Mouse (Mus musculus) forebrain, postnatal 0 days (tissue): Measurements from ENCODE around the gene Clstn2. TPM values are rescaled to one million over a fixed set of nuclear protein-coding genes. Genes with fewer than 3 reads are reported as not detected.
A peak's percentile ranks its signal among the peaks of the same experiment; 100 is the strongest.

Experiments used
- ATAC-seq: fragments of 200-750 bp; cut with Nextera tagmentation; 2 replicates; pipeline ENCODE4 v1.8.0; 2017; ENCODE audit warnings: mild to moderate bottlenecking, moderate library complexity
- DNase-seq: peaks from one replicate; pipeline ENCODE4 v3.0.0-alpha.2; 2015
- H3K27ac ChIP-seq: fragments of 300-500 bp; sonication (generic); 2 replicates; pipeline ENCODE4 v1.5.1; 2014; ENCODE audit warnings: low read depth, mild to moderate bottlenecking, antibody characterized with exemption, low read length, moderate library complexity, mixed read lengths
- H3K27me3 ChIP-seq: fragments of 300-500 bp; sonication (generic); 2 replicates; pipeline ENCODE4 v1.6.1; 2014; ENCODE audit warnings: mild to moderate bottlenecking, low read length, mixed read lengths; ENCODE audit not compliant: insufficient read depth
- H3K36me3 ChIP-seq: fragments of 300-500 bp; sonication (generic); 2 replicates; pipeline ENCODE4 v1.6.1; 2014; ENCODE audit warnings: mild to moderate bottlenecking, moderate library complexity; ENCODE audit not compliant: insufficient read depth
- H3K4me1 ChIP-seq: fragments of 300-500 bp; sonication (generic); 2 replicates; pipeline ENCODE4 v1.6.1; 2014; ENCODE audit warnings: antibody characterized with exemption; ENCODE audit not compliant: insufficient read depth
- H3K4me2 ChIP-seq: fragments of 300-500 bp; sonication (generic); 2 replicates; pipeline ENCODE4 v1.6.1; 2014; ENCODE audit warnings: low read depth, mild to moderate bottlenecking, moderate library complexity
- H3K4me3 ChIP-seq: fragments of 300-500 bp; sonication (generic); 2 replicates; pipeline ENCODE4 v1.5.1; 2014; ENCODE audit warnings: low read depth, low read length, mixed read lengths
- H3K9ac ChIP-seq: fragments of 300-500 bp; sonication (generic); 2 replicates; pipeline ENCODE4 v1.6.1; 2014; ENCODE audit warnings: mild to moderate bottlenecking
- H3K9me3 ChIP-seq: fragments of 300-500 bp; sonication (generic); 2 replicates; pipeline ENCODE4 v1.6.1; 2016; ENCODE audit warnings: low read length
- CTCF ChIP-seq: sonication (generic); IDR thresholded peaks from 2 replicates; pipeline ENCODE4 v1.5.1; 2016; ENCODE audit warnings: antibody characterized with exemption, control low read depth, low read depth
- WGBS: fragments of 180-500 bp; shearing (Covaris S2); extraction: QIAGEN DNeasy Blood & Tissue Kit; methylation state at CpG from one replicate; pipeline ENCODE4 v1.1.7; 2014; 5-methylcytosine and 5-hydroxymethylcytosine counted together
- polyA plus RNA-seq: library from polyadenylated mRNA; unstranded; fragments of >200 nt; fragmentation: Nextera tagmentation; extraction: Ambion mirVana; gene quantifications from 2 replicates; pipeline ENCODE4 v1.2.1, GENCODE M21; 2015
- total RNA-seq: library from RNA; depleted of rRNA; stranded (reverse); fragments of >200 nt; gene quantifications from 2 replicates; pipeline ENCODE4 v1.2.3, GENCODE M21; 2014

Clstn2 gene
- total and polyA plus RNA-seq, 2 experiments from 2014 or later: 13.0 to 58.7 TPM

- no peaks in the 10 kb centered on the region for H3K27me3 ChIP-seq
- no peak overlapping the region for H3K4me2 ChIP-seq
- DNase-seq (no peak), ATAC-seq (no peak)
- no peak overlapping the region for H3K27ac ChIP-seq
- no peak for TF ChIP-seq CTCF
- no peaks in the 10 kb centered on the region for H3K36me3 ChIP-seq
- no peak overlapping the region for H3K4me3 ChIP-seq
- 30% methylated on average over 6 of the region's 6 CpGs for WGBS
- no peak overlapping the region for H3K9ac ChIP-seq
- 0 out of 2 replicates have a peak, but pooled peaks cover 4% of the 10 kb centered on the region for H3K4me1 ChIP-seq
- H3K9me3 ChIP-seq: no peaks in the 10 kb centered on the region
Measured at GRCm38 (mm10) chr9:97541419-97541818, 491.6 kb downstream of the Clstn2 start.

GRCm38 (mm10) chr9:97538075-97538779, 494.8 kb downstream of the Clstn2 start:
- H3K9ac ChIP-seq: no peak overlapping the region
- WGBS: 53% methylated on average over 8 of the region's 8 CpGs

GRCm38 (mm10) chr9:97534196-97534595, 498.8 kb downstream of the Clstn2 start:
- WGBS: 61% methylated on average over 2 of the region's 2 CpGs
- Histone ChIP-seq H3K4me2 (no peak overlapping the region), H3K27ac (no peak overlapping the region), H3K4me1 (no peaks in the 10 kb centered on the region), H3K36me3 (no peaks in the 10 kb centered on the region), H3K27me3 (no peaks in the 10 kb centered on the region), H3K9me3 (no peaks in the 10 kb centered on the region), H3K4me3 (no peak overlapping the region), H3K9ac (no peak overlapping the region)
- no peak for TF ChIP-seq CTCF
- ATAC-seq: peak; percentile 90
- DNase-seq: peak; percentile 75

More at GRCm38 (mm10) chr9:97538075-97538779, 494.8 kb downstream of the Clstn2 start:
- no peaks in the 10 kb centered on the region for H3K9me3 ChIP-seq
- TF ChIP-seq CTCF: no peak
- H3K27ac ChIP-seq: no peak overlapping the region
- H3K4me3 ChIP-seq: no peak overlapping the region
- H3K27me3 ChIP-seq: no peaks in the 10 kb centered on the region
- H3K36me3 ChIP-seq: no peaks in the 10 kb centered on the region
- 0 out of 2 replicates have a peak, but pooled peaks cover 4% of the 10 kb centered on the region for H3K4me1 ChIP-seq
- DNase-seq (no peak), ATAC-seq (no peak)
- H3K4me2 ChIP-seq: no peak overlapping the region

- 77% methylated on average over 3 of the region's 3 CpGs for WGBS
- Histone ChIP-seq H3K4me2 (no peak overlapping the region), H3K27ac (no peak overlapping the region), H3K4me1 (no peaks in the 10 kb centered on the region), H3K36me3 (no peaks in the 10 kb centered on the region), H3K4me3 (no peak overlapping the region), H3K27me3 (no peaks in the 10 kb centered on the region), H3K9ac (no peak overlapping the region), H3K9me3 (no peaks in the 10 kb centered on the region)
- no peak for TF ChIP-seq CTCF
- ATAC-seq (peak; percentile 37; the same call in 1 of the 2 replicates), DNase-seq (peak; percentile 36)
Measured at GRCm38 (mm10) chr9:97533306-97533705, 499.7 kb downstream of the Clstn2 start.

- Histone ChIP-seq H3K4me2 (no peak overlapping the region), H3K4me1 (no peaks in the 10 kb centered on the region), H3K9me3 (no peaks in the 10 kb centered on the region), H3K36me3 (no peaks in the 10 kb centered on the region), H3K4me3 (no peak overlapping the region), H3K27me3 (no peaks in the 10 kb centered on the region), H3K27ac (no peak overlapping the region), H3K9ac (no peak overlapping the region)
- no peak for TF ChIP-seq CTCF
- DNase-seq (no peak), ATAC-seq (no peak)
- 89% methylated on average over 13 of the region's 13 CpGs for whole genome bisulfite sequencing
Measured at GRCm38 (mm10) chr9:97532536-97532935, 500.4 kb downstream of the Clstn2 start.

- TF ChIP-seq CTCF: no peak
- Histone ChIP-seq H3K4me2 (no peak overlapping the region), H3K9me3 (no peaks in the 10 kb centered on the region), H3K4me1 (peaks cover 2% of the 10 kb centered on the region; the same call in 1 of the 2 replicates), H3K9ac (no peak overlapping the region), H3K27me3 (no peaks in the 10 kb centered on the region), H3K4me3 (no peak overlapping the region), H3K27ac (no peak overlapping the region), H3K36me3 (no peaks in the 10 kb centered on the region)
- DNase-seq: no peak
- no peak for ATAC-seq
- WGBS: 86% methylated on average over 1 of the region's 1 CpGs
Measured at GRCm38 (mm10) chr9:97527926-97528325, 505.1 kb downstream of the Clstn2 start.

- Histone ChIP-seq H3K4me2 (no peak overlapping the region), H3K4me1 (peaks cover 2% of the 10 kb centered on the region; the same call in 1 of the 2 replicates), H3K9me3 (no peaks in the 10 kb centered on the region), H3K9ac (no peak overlapping the region), H3K36me3 (no peaks in the 10 kb centered on the region), H3K27ac (no peak overlapping the region), H3K4me3 (no peak overlapping the region), H3K27me3 (no peaks in the 10 kb centered on the region)
- no peak for TF ChIP-seq CTCF
- WGBS: 90% methylated on average over 1 of the region's 1 CpGs
- ATAC-seq (no peak), DNase-seq (no peak)
Measured at GRCm38 (mm10) chr9:97527276-97527675, 505.7 kb downstream of the Clstn2 start.
